Mouse (Mus musculus) CH12.LX (cell line): ENCODE measurements at regions not wholly inside any gene's neighbourhood (a gene's known extent, or its start where the extent isn't known, plus 50 kb on each side); places are given as distances from the start of the nearest gene placed in this dataset.
A peak's percentile ranks its signal among the peaks of the same experiment; 100 is the strongest.

ENCODE experiments used
- DNase-seq: peaks from one replicate; pipeline ENCODE4 v3.0.0-alpha.2; 2013; ENCODE audit errors: extremely low read depth
- H3K27ac ChIP-seq: 2 replicates; pipeline ENCODE4 v1.5.1; 2012; ENCODE audit warnings: low read depth, mild to moderate bottlenecking, control low read depth, moderate library complexity; ENCODE audit not compliant: insufficient read depth
- H3K27me3 ChIP-seq: replicated peaks from 2 replicates; pipeline ENCODE3; 2012; ENCODE audit warnings: inconsistent platforms
- H3K36me3 ChIP-seq, 2 experiments: replicated peaks in 1 of 2; 2 replicates each; pipeline versions ENCODE3 to v1.6.1; 2012; ENCODE audit warnings: inconsistent platforms in 1 of 2, low read length in 1 of 2, mild to moderate bottlenecking in 1 of 2, mixed read lengths in 1 of 2, moderate library complexity in 1 of 2; ENCODE audit not compliant: control insufficient read depth in 1 of 2, insufficient read depth in 1 of 2
- H3K4me1 ChIP-seq, 2 experiments: 2 replicates each; pipeline ENCODE4 v1.6.1; 2012; ENCODE audit warnings: inconsistent platforms in 1 of 2, moderate library complexity in 1 of 2; ENCODE audit not compliant: insufficient read depth in 2 of 2, control insufficient read depth in 1 of 2
- H3K4me2 ChIP-seq: 2 replicates; pipeline ENCODE4 v1.6.1; 2012; ENCODE audit warnings: low read depth, mild to moderate bottlenecking, control low read depth; ENCODE audit not compliant: poor library complexity, insufficient read depth, severe bottlenecking
- H3K4me3 ChIP-seq, 3 experiments: fragments of 150-350 bp in 1 of 3; sonication (generic) in 1 of 3; replicated peaks in 1 of 3; 2 replicates each; pipeline versions ENCODE3 to v1.5.1; 2011 to 2012; ENCODE audit warnings: low read depth in 2 of 3, low read length in 2 of 3, mild to moderate bottlenecking in 2 of 3, moderate library complexity in 2 of 3, control low read depth in 1 of 3, improper control_type of control experiment in 1 of 3, inconsistent platforms in 1 of 3, mixed read lengths in 1 of 3; ENCODE audit not compliant: poor library complexity in 1 of 3
- H3K79me2 ChIP-seq: replicated peaks from 2 replicates; pipeline ENCODE4 v1.6.1; 2012; ENCODE audit warnings: mild to moderate bottlenecking, moderate library complexity; ENCODE audit not compliant: control insufficient read depth, poor library complexity, insufficient read depth, severe bottlenecking; ENCODE audit errors: extremely low read depth
- H3K9ac ChIP-seq: 2 replicates; pipeline ENCODE4 v1.6.1; 2012; ENCODE audit warnings: low read depth, mild to moderate bottlenecking, control low read depth, moderate library complexity; ENCODE audit not compliant: insufficient read depth
- H3K9me3 ChIP-seq: replicated peaks from 2 replicates; pipeline ENCODE3; 2012; ENCODE audit warnings: low read length, inconsistent platforms, mixed read lengths
- CHD1 ChIP-seq: IDR thresholded peaks from 2 replicates; pipeline ENCODE4 v1.6.1; 2012; ENCODE audit warnings: low read depth, low read length, improper control_type of control experiment, inconsistent platforms
- CHD2 ChIP-seq: IDR thresholded peaks from 2 replicates; pipeline ENCODE4 v1.6.1; 2011; ENCODE audit warnings: low read length, improper control_type of control experiment
- CTCF ChIP-seq, 2 experiments: IDR thresholded peaks in 1 of 2; conservative IDR thresholded peaks in 1 of 2; 2 replicates each; pipeline ENCODE4 v1.5.1; 2011 to 2012; ENCODE audit warnings: low read depth in 2 of 2, low read length in 2 of 2, improper control_type of control experiment in 1 of 2, inconsistent platforms in 1 of 2, mild to moderate bottlenecking in 1 of 2, moderate library complexity in 1 of 2
- E2F4 ChIP-seq: IDR thresholded peaks from 2 replicates; pipeline ENCODE4 v1.6.1; 2011; ENCODE audit warnings: low read depth, low read length, improper control_type of control experiment; ENCODE audit not compliant: insufficient replicate concordance
- ELF1 ChIP-seq: IDR thresholded peaks from 2 replicates; pipeline ENCODE4 v1.6.1; 2014; ENCODE audit warnings: low read depth, mild to moderate bottlenecking, inconsistent platforms, low read length, improper control_type of control experiment
- IRF4 ChIP-seq: IDR thresholded peaks from 2 replicates; pipeline ENCODE4 v1.6.1; 2014; ENCODE audit warnings: low read depth, mild to moderate bottlenecking, inconsistent platforms, low read length, improper control_type of control experiment
- JUN ChIP-seq: IDR thresholded peaks from 2 replicates; pipeline ENCODE4 v1.6.1; 2011; ENCODE audit warnings: low read depth, mild to moderate bottlenecking, low read length, improper control_type of control experiment, moderate library complexity; ENCODE audit not compliant: insufficient read depth
- JUND ChIP-seq: conservative IDR thresholded peaks from 2 replicates; pipeline ENCODE4 v1.6.1; 2011; ENCODE audit warnings: low read depth, low read length, improper control_type of control experiment
- MEF2A ChIP-seq: IDR thresholded peaks from 2 replicates; pipeline ENCODE4 v1.6.1; 2014; ENCODE audit warnings: low read depth, mild to moderate bottlenecking, inconsistent platforms, low read length, improper control_type of control experiment, borderline replicate concordance
- MXI1 ChIP-seq: IDR thresholded peaks from 2 replicates; pipeline ENCODE4 v1.6.1; 2011; ENCODE audit warnings: mild to moderate bottlenecking, low read depth, low read length, improper control_type of control experiment
- MYC ChIP-seq: IDR thresholded peaks from 2 replicates; pipeline ENCODE4 v1.6.1; 2011; ENCODE audit warnings: low read depth, mild to moderate bottlenecking, improper control_type of control experiment, low read length
- NELFE ChIP-seq: IDR thresholded peaks from 2 replicates; pipeline ENCODE4 v1.6.1; 2011; ENCODE audit warnings: low read depth, low read length, improper control_type of control experiment
- NRF1 ChIP-seq: IDR thresholded peaks from 2 replicates; pipeline ENCODE4 v1.6.1; 2014; ENCODE audit warnings: low read depth, mild to moderate bottlenecking, inconsistent platforms, low read length, improper control_type of control experiment, moderate library complexity
- PAX5 ChIP-seq: IDR thresholded peaks from 2 replicates; pipeline ENCODE4 v1.6.1; 2012; ENCODE audit warnings: low read length, inconsistent platforms, mixed read lengths
- POLR2A ChIP-seq: IDR thresholded peaks from 2 replicates; pipeline ENCODE4 v1.6.1; 2011; ENCODE audit warnings: low read depth, mild to moderate bottlenecking, improper control_type of control experiment, low read length
- POLR2AphosphoS2 ChIP-seq: IDR thresholded peaks from 2 replicates; pipeline ENCODE4 v1.6.1; 2011; ENCODE audit warnings: low read depth, low read length, improper control_type of control experiment
- RCOR1 ChIP-seq: conservative IDR thresholded peaks from 2 replicates; pipeline ENCODE4 v1.6.1; 2012; ENCODE audit warnings: low read depth, mild to moderate bottlenecking, inconsistent platforms, low read length, improper control_type of control experiment
- SIN3A ChIP-seq: IDR thresholded peaks from 2 replicates; pipeline ENCODE4 v1.6.1; 2012; ENCODE audit warnings: low read length, improper control_type of control experiment, inconsistent platforms
- TBP ChIP-seq: conservative IDR thresholded peaks from 2 replicates; pipeline ENCODE4 v1.6.1; 2011; ENCODE audit warnings: low read depth, low read length, improper control_type of control experiment
- UBTF ChIP-seq: IDR thresholded peaks from 2 replicates; pipeline ENCODE4 v1.6.1; 2012; ENCODE audit warnings: low read depth, mild to moderate bottlenecking, inconsistent platforms, low read length, improper control_type of control experiment, moderate library complexity
- USF1 ChIP-seq: IDR thresholded peaks from 2 replicates; pipeline ENCODE4 v1.6.1; 2014; ENCODE audit warnings: low read depth, mild to moderate bottlenecking, inconsistent platforms, low read length, improper control_type of control experiment
- USF2 ChIP-seq: conservative IDR thresholded peaks from 2 replicates; pipeline ENCODE4 v1.6.1; 2011; ENCODE audit warnings: low read depth, low read length, improper control_type of control experiment
- ZMIZ1 ChIP-seq: IDR thresholded peaks from 2 replicates; pipeline ENCODE4 v1.6.1; 2012; ENCODE audit warnings: low read depth, mild to moderate bottlenecking, inconsistent platforms, low read length, improper control_type of control experiment
- dilution Hi-C: fragments of 300-500 bp; cut with MboI; formaldehyde crosslinking; loops from 2 replicates; pipeline ENCODE4 v1.14.3; 2020; ENCODE audit warnings: low sequenced_read_pairs; ENCODE audit not compliant: extremely low pct_unique_long_range_greater_than_20kb, extremely low pct_ligation_motif_present
- in situ Hi-C: fragments of 300-500 bp; cut with MboI; formaldehyde crosslinking; loops from 3 replicates; pipeline ENCODE4 v1.14.3; 2019; ENCODE audit warnings: low sequenced_read_pairs, low pct_ligation_motif_present, low pct_unique_long_range_greater_than_20kb, mixed read lengths

DNA sequence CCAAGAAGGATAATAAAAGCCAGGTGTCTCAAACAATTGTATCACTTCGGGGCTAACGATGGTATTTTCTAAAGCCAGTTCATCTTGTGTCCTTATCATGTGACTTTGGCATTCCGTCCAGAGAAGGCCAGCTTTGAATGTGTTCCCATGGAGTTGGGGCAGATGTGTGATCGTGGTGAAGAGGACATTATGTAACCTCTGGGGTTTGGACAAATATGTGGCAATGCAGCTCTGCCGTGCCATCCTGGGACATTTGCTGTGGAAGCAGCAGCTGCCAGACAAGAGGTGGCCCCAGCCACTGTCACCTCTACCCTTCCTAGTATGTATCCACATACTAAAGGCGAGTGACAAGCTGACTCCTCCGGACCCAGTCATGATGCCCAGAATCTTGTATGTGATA is 60.8 kb upstream of the Prok2 start:
- no peak for DNase-seq
- Histone ChIP-seq H3K27ac (no peak overlapping the region), H3K4me3 (no peak overlapping the region), H3K27me3 (no peaks in the 10 kb centered on the region), H3K9ac (no peak overlapping the region), H3K79me2 (no peaks in the 10 kb centered on the region), H3K4me1 (peaks cover 0 to 20% of the 10 kb centered on the region in 2 experiments; a peak in 3 of 4 replicates), H3K9me3 (no peaks in the 10 kb centered on the region), H3K36me3 (no peaks in the 10 kb centered on the region)
- in situ Hi-C loops = loop anchor here (25.0 kb wide), 1 partner anchor 125 kb away; the partner anchor contains the start of genes Eif4e3 and Gm20696
- TF ChIP-seq USF1 = no peak
- TF ChIP-seq NRF1 = no peak
- no peak for TF ChIP-seq ELF1
- no peak for TF ChIP-seq CTCF (conservative IDR thresholded peaks at IDR 0.05 in 1 of 2, IDR thresholded peaks at IDR 0.05 in 1 of 2; ENCODE audit: low read depth in 2 of 2, low read length in 2 of 2)
- no peak for TF ChIP-seq TBP
- TF ChIP-seq RCOR1 = no peak
- TF ChIP-seq UBTF = no peak
- no peak for TF ChIP-seq JUN
- TF ChIP-seq ZMIZ1 = no peak
- no peak for TF ChIP-seq IRF4
- TF ChIP-seq NELFE = no peak
- no peak for TF ChIP-seq JUND
- TF ChIP-seq PAX5 = no peak
- TF ChIP-seq CHD1 = no peak
- TF ChIP-seq POLR2A = no peak
- no peak for TF ChIP-seq MXI1
- no peak for TF ChIP-seq MEF2A
- TF ChIP-seq CHD2 = no peak
- TF ChIP-seq POLR2AphosphoS2 = no peak
- no peak for TF ChIP-seq USF2
- TF ChIP-seq, all 38 proteins: peak for 0
- H3K4me2 ChIP-seq = no peak overlapping the region
- dilution Hi-C loops = no loop called here

DNA sequence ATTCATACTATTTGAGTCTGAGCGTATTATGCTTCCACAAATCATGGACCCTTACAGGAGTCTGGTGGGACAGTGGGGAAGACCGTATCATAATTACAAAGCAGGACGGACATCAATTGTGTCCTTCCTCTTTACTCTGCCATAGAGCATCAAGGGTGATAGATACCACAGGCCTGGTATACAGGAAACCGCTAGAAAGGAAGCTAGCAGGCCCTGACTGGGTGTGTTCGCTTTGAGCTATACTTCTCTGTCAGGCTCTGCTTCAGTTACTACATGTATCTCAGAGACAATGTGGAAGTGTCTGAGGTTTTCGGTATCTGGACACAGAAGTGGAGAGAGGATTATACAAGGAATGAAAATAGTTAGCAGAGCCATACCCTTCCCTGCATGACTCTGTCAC is 59.0 kb upstream of the Prok2 start:
- TF ChIP-seq E2F4 (no peak), SIN3A (no peak), MYC (no peak), POLR2A (no peak)
- TF ChIP-seq, all 38 proteins: peak for 0
- H3K4me1 ChIP-seq = peaks cover 0 to 20% of the 10 kb centered on the region in 2 experiments; a peak in 3 of 4 replicates
- no peak overlapping the region for H3K27ac ChIP-seq
- no peak overlapping the region for H3K4me2 ChIP-seq
- in situ Hi-C loops (loop anchor here (25.0 kb wide), 1 partner anchor 123 kb away; the partner anchor contains the start of genes Eif4e3 and Gm20696), dilution Hi-C loops (no loop called here)
- no peak overlapping the region for H3K9ac ChIP-seq
- no peaks in the 10 kb centered on the region for H3K36me3 ChIP-seq
- no peaks in the 10 kb centered on the region for H3K27me3 ChIP-seq
- DNase-seq = peak; percentile 9
- no peak overlapping the region for H3K4me3 ChIP-seq
- no peaks in the 10 kb centered on the region for H3K9me3 ChIP-seq
- no peaks in the 10 kb centered on the region for H3K79me2 ChIP-seq
